Mouse (Mus musculus): ENCODE measurements around the gene Slc13a4.

DNA sequence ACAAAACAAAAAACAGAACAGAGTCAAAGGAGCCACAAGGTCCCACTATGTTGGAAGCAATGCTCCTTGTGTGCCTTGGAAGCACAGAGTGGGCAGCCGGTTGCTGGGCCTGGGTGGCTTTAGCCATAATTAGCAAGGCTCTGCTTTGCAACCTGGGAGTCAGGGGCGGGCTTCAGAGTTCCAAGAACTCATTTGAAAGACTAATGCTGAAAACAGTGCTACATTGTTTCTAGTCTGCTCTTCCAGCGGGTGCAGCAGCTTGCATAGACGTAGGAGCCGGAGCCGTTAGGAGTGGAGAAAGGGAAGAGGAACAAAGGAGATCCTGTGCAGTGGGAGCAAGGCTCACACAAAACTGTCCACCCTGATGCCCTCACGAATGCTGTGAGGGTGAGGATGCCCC, 19.0 kb downstream of the Slc13a4 start:
- TF ChIP-seq POLR2A (IDR thresholded peaks at IDR 0.05; ENCODE audit: control insufficient read depth, extremely low read depth, insufficient read depth, low read length, poor library complexity), result no peak
- no peak for TF ChIP-seq CTCF (IDR thresholded peaks at IDR 0.05; ENCODE audit: borderline replicate concordance, control insufficient read depth, extremely low read depth, insufficient read depth, low read length, poor library complexity)
